Mouse (Mus musculus) liver, embryonic 14.5 days (tissue): ENCODE results near the gene Duox1. TPM values are rescaled to one million over a fixed set of nuclear protein-coding genes. Genes with fewer than 3 reads are reported as not detected.

ENCODE experiments used
- ATAC-seq: fragments of 200-750 bp; cut with Nextera tagmentation; 2 replicates; pipeline ENCODE4 v1.8.0; 2017; ENCODE audit warnings: moderate number of reproducible peaks, mild to moderate bottlenecking, moderate library complexity; ENCODE audit not compliant: insufficient read depth
- DNase-seq, 3 experiments: peaks; one replicate each; pipeline ENCODE4 v3.0.0-alpha.2; 2012 to 2013; ENCODE audit warnings: low read depth in 3 of 3, low spot score in 3 of 3
- H3K27ac ChIP-seq: fragments of 300-500 bp; sonication (generic); 2 replicates; pipeline ENCODE4 v1.5.1; 2014; ENCODE audit warnings: moderate library complexity, mild to moderate bottlenecking, control low read depth, inconsistent platforms
- H3K27me3 ChIP-seq: fragments of 300-500 bp; sonication (generic); 2 replicates; pipeline ENCODE4 v1.6.1; 2014; ENCODE audit warnings: mild to moderate bottlenecking, low read length, moderate library complexity; ENCODE audit not compliant: control insufficient read depth, insufficient read depth
- H3K36me3 ChIP-seq: fragments of 300-500 bp; sonication (generic); replicated peaks from 2 replicates; pipeline ENCODE4 v1.6.1; 2014; ENCODE audit warnings: low read depth; ENCODE audit not compliant: control insufficient read depth, insufficient read depth
- H3K4me1 ChIP-seq, 2 experiments: fragments of 200-500 bp in 1 of 2; fragments of 300-500 bp in 1 of 2; sonication (generic) in 1 of 2; replicated peaks; 2 replicates each; pipeline ENCODE4 v1.6.1; 2012 to 2014; ENCODE audit warnings: antibody characterized with exemption in 1 of 2, inconsistent platforms in 1 of 2, low read length in 1 of 2; ENCODE audit not compliant: control insufficient read depth in 2 of 2, insufficient read depth in 2 of 2
- H3K4me2 ChIP-seq: fragments of 300-500 bp; sonication (generic); 2 replicates; pipeline ENCODE4 v1.6.1; 2014; ENCODE audit warnings: low read depth, mild to moderate bottlenecking, control low read depth, moderate library complexity
- H3K4me3 ChIP-seq, 2 experiments: fragments of 200-500 bp in 1 of 2; fragments of 300-500 bp in 1 of 2; sonication (generic) in 1 of 2; 2 replicates each; pipeline ENCODE4 v1.5.1; 2012 to 2014; ENCODE audit warnings: low read depth in 2 of 2, low read length in 2 of 2, mild to moderate bottlenecking in 2 of 2, control low read depth in 1 of 2, inconsistent platforms in 1 of 2, moderate library complexity in 1 of 2; ENCODE audit not compliant: insufficient read depth in 1 of 2
- H3K9ac ChIP-seq: fragments of 300-500 bp; sonication (generic); replicated peaks from 2 replicates; pipeline ENCODE4 v1.6.1; 2014; ENCODE audit warnings: mild to moderate bottlenecking, control low read depth, moderate library complexity
- H3K9me3 ChIP-seq: fragments of 300-500 bp; sonication (generic); 2 replicates; pipeline ENCODE4 v1.6.1; 2016; ENCODE audit warnings: low read length, mixed read lengths; ENCODE audit not compliant: control insufficient read depth
- CTCF ChIP-seq: IDR thresholded peaks from 2 replicates; pipeline ENCODE4 v1.5.1; 2016; ENCODE audit warnings: antibody characterized with exemption, low read depth, control low read depth
- EP300 ChIP-seq: IDR thresholded peaks from 2 replicates; pipeline ENCODE4 v1.6.1; 2016; ENCODE audit warnings: antibody characterized with exemption, low read depth
- WGBS: fragments of 180-500 bp; shearing (Covaris S2); extraction: QIAGEN DNeasy Blood & Tissue Kit; methylation state at CpG from one replicate; pipeline ENCODE4 v1.1.7; 2014; ENCODE audit not compliant: insufficient replicate concordance; 5-methylcytosine and 5-hydroxymethylcytosine counted together
- polyA plus RNA-seq, 2 experiments: library from polyadenylated mRNA; depleted of rRNA in 1 of 2; stranded (reverse) in 1 of 2; unstranded in 1 of 2; fragments of >200 nt; fragmentation: Nextera tagmentation in 1 of 2; extraction: Ambion mirVana in 1 of 2; gene quantifications; 2 replicates each; pipeline versions ENCODE4 v1.2.1 to v1.2.3; 2012 to 2014

The Duox1 gene
- polyA plus RNA-seq, 2 experiments, result not detected

DNA sequence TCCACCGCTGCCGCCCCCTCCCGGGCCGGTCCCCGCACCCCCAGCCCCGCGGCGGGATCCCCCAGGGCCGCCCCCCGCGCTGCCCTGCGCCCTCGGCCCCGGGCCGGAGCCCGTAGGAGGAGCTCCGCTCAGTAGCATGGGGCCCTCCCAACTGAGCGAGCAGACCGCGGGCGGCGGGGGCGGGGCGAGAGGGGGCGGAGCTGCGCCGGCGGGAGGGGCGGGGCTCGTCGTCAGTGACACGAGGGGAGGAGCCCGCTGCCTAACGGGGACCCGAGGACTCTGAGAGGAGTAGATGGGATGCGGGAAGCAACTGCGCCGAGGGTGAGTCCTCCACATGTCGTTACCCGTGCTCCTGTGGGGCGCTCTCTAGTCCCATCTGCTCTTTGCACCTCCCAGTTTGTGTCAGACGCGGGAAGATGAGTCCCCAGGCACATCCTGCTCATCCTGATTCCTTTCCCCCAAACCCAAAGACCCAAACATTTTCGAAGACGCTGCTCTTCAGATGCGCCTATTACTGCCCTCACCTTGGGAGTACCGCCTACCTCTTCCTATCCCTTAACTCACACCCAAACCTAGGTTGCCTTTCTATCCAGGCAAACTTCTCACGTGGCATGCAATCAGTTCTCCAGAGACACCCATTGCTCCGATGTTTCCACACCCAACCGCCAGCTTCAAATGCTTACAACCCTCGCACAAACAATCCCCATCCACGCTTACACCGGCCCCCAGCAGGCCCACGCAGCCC, 53.7 kb downstream of the Duox1 start, which contains the start of gene Shf:
TSS of gene Shf (minus strand) at position 168 of the 745 bp plus-strand sequence.
- H3K27me3 ChIP-seq, result no peaks in the 10 kb centered on the region
- TF ChIP-seq EP300 (no peak), CTCF (no peak)
- peak within 1 kb of the TSS; percentile 77 for H3K4me3 ChIP-seq
- peak; percentile 73 to 79 (median 78) for DNase-seq
- peaks cover 26 to 34% of the 10 kb centered on the region in 2 experiments for H3K4me1 ChIP-seq
- peak within 1 kb of the TSS; percentile 75 for H3K9ac ChIP-seq
- no peak within 1 kb of the TSS for H3K27ac ChIP-seq
- ATAC-seq, result peak; percentile 84
- no peaks in the 10 kb centered on the region for H3K36me3 ChIP-seq
- no peaks in the 10 kb centered on the region for H3K9me3 ChIP-seq
- H3K4me2 ChIP-seq, result peak within 1 kb of the TSS; percentile 95
- WGBS, result 1% methylated on average over 50 of the region's 54 CpGs

DNA sequence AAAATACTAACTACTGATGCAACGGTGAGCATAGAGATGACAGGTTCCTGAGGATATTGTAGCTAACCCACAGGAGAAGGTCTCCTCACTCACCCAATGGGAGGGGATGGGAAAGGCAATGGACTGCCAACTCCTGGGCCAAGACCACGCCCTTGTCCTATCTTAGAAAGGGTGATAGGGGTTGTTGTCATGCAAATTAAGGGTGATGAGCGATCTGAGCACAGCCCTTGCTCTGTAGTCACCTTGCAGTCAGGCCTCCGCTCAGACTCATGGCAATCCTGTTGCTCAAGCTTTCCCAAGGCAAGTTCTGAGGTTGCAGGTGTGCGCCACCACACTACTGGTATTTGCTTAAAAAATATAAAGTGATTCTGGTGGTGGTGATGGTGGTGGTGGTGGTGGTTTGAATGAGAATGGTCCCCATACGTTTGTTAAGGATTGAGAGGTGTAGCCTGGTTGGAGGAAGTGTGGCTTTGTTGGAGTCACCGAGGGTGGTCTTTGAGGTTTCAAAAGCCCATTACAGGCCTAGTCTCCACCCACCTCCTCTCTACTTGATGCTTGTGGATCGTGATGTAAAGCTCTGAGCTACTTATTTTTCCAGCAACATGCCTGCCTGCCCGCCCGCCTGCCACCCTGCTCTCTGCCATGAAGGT, 54.8 kb downstream of the Duox1 start:
- no peak overlapping the region for H3K27ac ChIP-seq
- ATAC-seq (no peak), DNase-seq (no peak)
- H3K4me3 ChIP-seq, result no peak overlapping the region
- no peaks in the 10 kb centered on the region for H3K36me3 ChIP-seq
- H3K4me2 ChIP-seq, result peak overlapping the region; percentile 95
- H3K9me3 ChIP-seq, result no peaks in the 10 kb centered on the region
- no peak overlapping the region for H3K9ac ChIP-seq
- 47% methylated on average over 10 of the region's 10 CpGs for WGBS
- peaks cover 17 to 29% of the 10 kb centered on the region in 2 experiments for H3K4me1 ChIP-seq
- no peak for TF ChIP-seq EP300
- TF ChIP-seq CTCF, result no peak
- no peaks in the 10 kb centered on the region for H3K27me3 ChIP-seq

DNA sequence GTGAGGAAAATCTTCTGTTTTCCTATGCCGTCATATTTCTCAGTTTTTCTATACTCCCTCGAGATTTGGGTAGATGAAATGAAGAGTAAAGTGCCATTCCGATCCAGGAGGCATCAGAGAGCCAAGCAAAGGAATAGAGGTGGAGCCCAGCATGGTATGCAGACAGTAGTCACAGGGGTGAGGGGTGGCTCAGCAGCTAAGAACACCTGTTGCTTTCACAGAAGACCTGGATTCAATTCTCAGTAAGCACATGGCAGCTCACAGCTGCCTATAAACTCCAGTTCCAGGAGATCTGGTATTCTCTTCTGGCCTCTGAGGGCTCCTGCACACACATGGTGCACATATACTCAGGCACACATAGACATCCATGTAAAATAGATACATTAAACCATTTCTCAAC, 56.6 kb downstream of the Duox1 start:
- no peaks in the 10 kb centered on the region for H3K9me3 ChIP-seq
- 60% methylated on average over 3 of the region's 3 CpGs for WGBS

DNA sequence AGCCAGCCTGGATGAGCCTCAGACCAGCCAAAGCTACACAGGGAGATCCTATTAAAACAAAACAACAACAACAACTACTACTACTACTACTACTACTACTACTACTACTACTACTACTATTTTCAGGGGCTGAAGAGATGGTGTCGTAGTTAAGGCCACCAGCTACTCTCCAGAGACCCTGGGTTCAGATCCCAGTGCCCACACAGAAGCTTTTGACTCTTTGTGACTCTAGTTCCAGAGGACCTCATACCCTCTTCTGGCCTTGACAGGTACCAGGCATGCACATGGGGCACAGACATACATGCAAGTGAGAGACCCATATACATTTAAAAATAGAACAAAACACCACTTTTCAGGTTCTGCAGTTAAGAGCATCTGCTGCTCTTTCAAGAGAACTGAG, 57.1 kb downstream of the Duox1 start:
- H3K4me2 ChIP-seq, result no peak overlapping the region
- no peak overlapping the region for H3K4me3 ChIP-seq
- H3K27me3 ChIP-seq, result no peaks in the 10 kb centered on the region
- 41% methylated on average over 1 of the region's 1 CpGs for WGBS
- no peaks in the 10 kb centered on the region for H3K9me3 ChIP-seq
- no peak overlapping the region for H3K27ac ChIP-seq
- H3K9ac ChIP-seq, result no peak overlapping the region
- TF ChIP-seq CTCF, result no peak
- no peak for TF ChIP-seq EP300
- peaks cover 11 to 23% of the 10 kb centered on the region in 2 experiments for H3K4me1 ChIP-seq
- no peak for DNase-seq
- no peak for ATAC-seq
- H3K36me3 ChIP-seq, result no peaks in the 10 kb centered on the region

More for the DNA sequence above, 56.6 kb downstream of the Duox1 start:
- Histone ChIP-seq H3K36me3 (no peaks in the 10 kb centered on the region), H3K4me2 (no peak overlapping the region), H3K4me3 (no peak overlapping the region), H3K9ac (no peak overlapping the region), H3K27ac (no peak overlapping the region), H3K27me3 (no peaks in the 10 kb centered on the region), H3K4me1 (peaks cover 15 to 28% of the 10 kb centered on the region in 2 experiments)
- TF ChIP-seq CTCF (no peak), EP300 (no peak)
- DNase-seq (no peak), ATAC-seq (no peak)

DNA sequence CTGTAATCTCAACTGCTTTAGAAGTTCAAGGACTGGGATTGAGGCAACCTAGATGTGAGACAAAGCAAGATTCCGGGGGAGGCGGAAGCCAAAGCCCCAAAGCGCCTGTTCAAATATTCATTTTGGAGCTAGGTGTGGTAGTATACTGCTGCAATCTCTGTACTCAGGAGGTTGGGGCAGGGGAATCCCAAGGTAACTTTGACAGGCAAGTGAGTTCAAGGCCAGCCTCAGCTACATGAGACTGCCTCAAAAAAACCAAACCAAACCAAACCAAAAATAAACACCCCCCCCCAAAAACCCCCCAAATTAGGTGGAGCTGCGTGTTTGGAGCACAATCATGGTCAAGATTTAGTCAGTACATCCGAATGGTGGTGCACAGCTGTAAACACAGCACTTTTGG, 58.5 kb downstream of the Duox1 start:
- no peaks in the 10 kb centered on the region for H3K36me3 ChIP-seq
- no peaks in the 10 kb centered on the region for H3K9me3 ChIP-seq
- H3K4me3 ChIP-seq, result no peak overlapping the region
- no peak for TF ChIP-seq EP300
- no peak for TF ChIP-seq CTCF
- peaks cover 11 to 22% of the 10 kb centered on the region in 2 experiments for H3K4me1 ChIP-seq
- DNase-seq, result no peak
- 66% methylated on average over 5 of the region's 5 CpGs for WGBS
- no peaks in the 10 kb centered on the region for H3K27me3 ChIP-seq
- H3K9ac ChIP-seq, result no peak overlapping the region
- H3K27ac ChIP-seq, result no peak overlapping the region
- ATAC-seq, result no peak
- H3K4me2 ChIP-seq, result no peak overlapping the region
